Mouse (Mus musculus): ENCODE results near the gene Golim4. TPM values are rescaled to one million over a fixed set of nuclear protein-coding genes. Genes with fewer than 3 reads are reported as not detected.

The Golim4 gene
- total RNA-seq, 2 experiments from 2014 or later = 26.2 to 31.5 TPM

- H3K4me3 ChIP-seq = no peak overlapping the region
- TF ChIP-seq CTCF (conservative IDR thresholded peaks at IDR 0.05) = peak; percentile 59
- DNase-seq (ENCODE audit: low spot score in 2 of 2) = no peak
- H3K27ac ChIP-seq = no peak overlapping the region
Measured at GRCm38 (mm10) chr3:75901903-75902598, 54.7 kb downstream of the Golim4 start.

GRCm38 (mm10) chr3:75895075-75895474, 61.7 kb downstream of the Golim4 start:
- H3K27ac ChIP-seq = no peak overlapping the region
- no peak for TF ChIP-seq CTCF (conservative IDR thresholded peaks at IDR 0.05)
- no peak for DNase-seq (ENCODE audit: low spot score in 2 of 2)

GRCm38 (mm10) chr3:75891581-75891980, 65.2 kb downstream of the Golim4 start:
- Histone ChIP-seq H3K4me3 (no peak overlapping the region), H3K27ac (no peak overlapping the region)
- DNase-seq (ENCODE audit: low spot score in 2 of 2) = no peak
- no peak for TF ChIP-seq CTCF (conservative IDR thresholded peaks at IDR 0.05)

More at GRCm38 (mm10) chr3:75895075-75895474, 61.7 kb downstream of the Golim4 start:
- H3K4me3 ChIP-seq = no peak overlapping the region

- DNase-seq (ENCODE audit: low spot score in 2 of 2) = no peak
- H3K27ac ChIP-seq = no peak overlapping the region
- no peak for TF ChIP-seq CTCF (conservative IDR thresholded peaks at IDR 0.05)
- H3K4me3 ChIP-seq = no peak overlapping the region
Measured at GRCm38 (mm10) chr3:75889323-75889722, 67.4 kb downstream of the Golim4 start.

- TF ChIP-seq CTCF (conservative IDR thresholded peaks at IDR 0.05) = no peak
- Histone ChIP-seq H3K27ac (no peak overlapping the region), H3K4me3 (no peak overlapping the region)
- no peak for DNase-seq (ENCODE audit: low spot score in 2 of 2)
Measured at GRCm38 (mm10) chr3:75881582-75881981, 75.2 kb downstream of the Golim4 start.

GRCm38 (mm10) chr3:75879269-75879668, 77.5 kb downstream of the Golim4 start:
- Histone ChIP-seq H3K27ac (no peak overlapping the region), H3K4me3 (no peak overlapping the region)
- TF ChIP-seq CTCF (conservative IDR thresholded peaks at IDR 0.05) = peak; percentile 53
- no peak for DNase-seq (ENCODE audit: low spot score in 2 of 2)

GRCm38 (mm10) chr3:75868886-75869285, 87.9 kb downstream of the Golim4 start:
- no peak for TF ChIP-seq CTCF (conservative IDR thresholded peaks at IDR 0.05)
- no peak for DNase-seq (ENCODE audit: low spot score in 2 of 2)
- no peak overlapping the region for H3K4me3 ChIP-seq
- H3K27ac ChIP-seq = no peak overlapping the region

- peak; percentile 70 for TF ChIP-seq CTCF (conservative IDR thresholded peaks at IDR 0.05)
- H3K27ac ChIP-seq = no peak overlapping the region
- H3K4me3 ChIP-seq = no peak overlapping the region
- peak in 1 of 2 experiments; percentile 8 for DNase-seq (ENCODE audit: low spot score in 2 of 2)
Measured at GRCm38 (mm10) chr3:75864203-75864602, 92.5 kb downstream of the Golim4 start.

GRCm38 (mm10) chr3:75861677-75862076, 95.1 kb downstream of the Golim4 start:
- H3K4me3 ChIP-seq = no peak overlapping the region
- peak in 1 of 2 experiments; percentile 14 for DNase-seq (ENCODE audit: low spot score in 2 of 2)
- H3K27ac ChIP-seq = no peak overlapping the region
- TF ChIP-seq CTCF (conservative IDR thresholded peaks at IDR 0.05) = peak; percentile 75

- DNase-seq (ENCODE audit: low spot score in 2 of 2) = no peak
- TF ChIP-seq CTCF (conservative IDR thresholded peaks at IDR 0.05) = no peak
- Histone ChIP-seq H3K27ac (no peak overlapping the region), H3K4me3 (no peak overlapping the region)
Measured at GRCm38 (mm10) chr3:75860760-75861159, 96.0 kb downstream of the Golim4 start.

GRCm38 (mm10) chr3:75835286-75835967, 121.3 kb downstream of the Golim4 start:
- H3K27ac ChIP-seq = no peak overlapping the region
- H3K4me3 ChIP-seq = no peak overlapping the region
- DNase-seq (ENCODE audit: low spot score in 2 of 2) = no peak
- no peak for TF ChIP-seq CTCF (conservative IDR thresholded peaks at IDR 0.05)

- no peak for TF ChIP-seq CTCF (conservative IDR thresholded peaks at IDR 0.05)
- Histone ChIP-seq H3K27ac (no peak overlapping the region), H3K4me3 (no peak overlapping the region)
- no peak for DNase-seq (ENCODE audit: low spot score in 2 of 2)
Measured at GRCm38 (mm10) chr3:75834827-75835226, 121.9 kb downstream of the Golim4 start.

Other genes with a start within 250 kb of the Golim4 start
- not detected for gene Gm29133, start 208.8 kb downstream of the Golim4 start, total RNA-seq (2021)
- gene Fstl5, start 117.3 kb upstream of the Golim4 start, total RNA-seq (2021) = 10 to 100 TPM; 19.9 to 27.8 TPM

All from layer of hippocampus, adult 2 months (tissue).